Mouse (Mus musculus) retina, embryonic 14.5 days (tissue): ENCODE measurements around the gene Amy2a1.
"Not testable (repeated sequence)": the region's sequence is repeated elsewhere in the genome, so short reads cannot be mapped to it uniquely, and the experiment has no call there.

Experiments
- DNase-seq: peaks from one replicate; pipeline ENCODE4 v3.0.0-alpha.2; 2015; ENCODE audit warnings: low spot score

Amy2a1 gene

DNA sequence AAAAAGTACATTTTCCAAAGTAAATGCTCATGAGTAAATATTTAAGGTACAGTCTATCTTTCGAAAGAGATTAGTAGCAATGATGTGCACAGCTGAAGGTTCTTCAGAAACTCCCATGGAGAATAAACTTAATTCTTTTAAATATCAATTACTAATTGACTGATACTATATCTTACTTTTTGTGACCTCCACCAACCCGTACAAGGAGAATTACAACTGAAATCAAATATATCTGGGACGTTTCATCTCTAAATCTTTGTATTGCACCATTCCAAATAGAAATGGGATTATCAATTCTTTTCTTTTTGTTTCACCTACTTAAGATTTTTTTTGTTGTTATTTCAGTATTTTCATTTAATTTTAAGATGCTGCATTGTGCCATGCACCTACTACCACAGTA, at the start of gene Amy2a1:
TSS of gene Amy2a1 (minus strand) at position 101 of the 400 bp plus-strand sequence.
- DNase-seq = not testable (repeated sequence)

DNA sequence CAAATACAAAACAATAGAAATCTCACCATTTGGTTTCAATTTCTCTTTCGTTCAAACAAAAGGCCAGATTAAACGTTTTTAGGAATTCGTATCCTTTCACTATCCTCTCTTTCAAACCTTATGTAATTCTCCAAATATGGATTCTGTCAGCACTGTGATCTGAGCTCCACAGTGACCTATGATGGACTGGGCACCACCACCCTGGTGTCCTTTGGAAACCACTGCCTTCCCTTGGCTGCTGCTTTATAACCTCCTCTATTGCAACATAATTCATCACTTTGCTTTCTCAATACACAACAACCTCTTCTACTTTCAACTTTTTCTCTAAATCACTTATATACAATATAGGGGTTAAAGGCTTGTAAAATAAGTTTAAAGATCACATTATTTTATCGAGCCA, 42.4 kb upstream of the Amy2a1 start:
- DNase-seq = no peak

DNA sequence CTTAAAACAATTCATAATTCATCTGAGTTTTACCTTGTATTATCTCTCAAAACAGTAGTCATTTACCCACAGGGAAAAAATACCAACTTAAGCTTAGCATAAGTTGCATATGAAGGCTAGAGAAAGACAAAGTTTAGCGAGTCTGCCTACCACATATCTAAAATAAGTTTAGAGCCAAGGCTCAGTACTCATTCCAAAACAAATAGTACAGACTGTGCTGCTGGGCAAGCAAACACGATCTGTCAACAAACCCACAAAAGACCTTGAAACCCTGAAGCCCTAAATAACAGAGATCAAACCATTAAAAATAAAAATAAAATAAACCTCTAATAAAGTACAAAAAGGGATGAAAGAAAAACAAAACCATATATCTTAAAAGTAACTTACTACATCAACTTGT, 41.9 kb upstream of the Amy2a1 start:
- DNase-seq = no peak

DNA sequence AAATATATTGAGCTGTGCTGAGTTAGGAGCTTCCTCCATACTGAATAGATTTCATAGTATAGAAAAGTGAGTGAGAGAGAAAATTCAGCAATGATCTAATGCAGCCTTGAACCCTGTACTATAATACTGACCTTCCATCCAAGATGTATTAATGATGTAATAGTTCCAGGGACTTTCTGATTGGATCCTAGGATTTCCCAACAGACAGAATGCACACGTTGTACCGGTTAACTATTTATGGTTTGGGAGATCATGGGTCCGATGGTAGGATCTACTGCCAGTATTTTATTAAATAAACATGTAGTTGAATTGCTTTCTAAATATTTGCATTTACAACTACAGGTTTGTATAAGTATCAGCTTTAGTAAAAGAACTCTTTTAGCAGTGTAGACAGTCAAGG, 39.9 kb upstream of the Amy2a1 start:
- no peak for DNase-seq

- no peak for DNase-seq
These were observed 7.5 kb upstream of the Amy2a1 start for GRCm38 (mm10) chr3:113539692-113540091.
